Mouse (Mus musculus): ENCODE measurements around the gene Aldh3b3. TPM values are rescaled to one million over a fixed set of nuclear protein-coding genes. Genes with fewer than 3 reads are reported as not detected.

The Aldh3b3 gene
- polyA plus RNA-seq, 1 experiment from 2014 or later, result not detected

Other genes with a start within 250 kb of the Aldh3b3 start
- gene Kmt5b, start 191.2 kb upstream of the Aldh3b3 start, polyA plus RNA-seq (2014; fragmentation: Nextera tagmentation; extraction: Ambion mirVana), result 17.8 and 17.9 TPM in 2 replicates
- 35.4 and 37.5 TPM in 2 replicates for gene Chka, start 106.9 kb upstream of the Aldh3b3 start, polyA plus RNA-seq (2014; fragmentation: Nextera tagmentation; extraction: Ambion mirVana)
- gene Tcirg1, start 51.5 kb upstream of the Aldh3b3 start, polyA plus RNA-seq (2014; fragmentation: Nextera tagmentation; extraction: Ambion mirVana), result 39.8 and 42.8 TPM in 2 replicates
- 278 and 287 TPM in 2 replicates for gene Ndufs8, start 45.9 kb upstream of the Aldh3b3 start, polyA plus RNA-seq (2014; fragmentation: Nextera tagmentation; extraction: Ambion mirVana)
- gene Aldh3b1, start 28.8 kb upstream of the Aldh3b3 start, polyA plus RNA-seq (2014; fragmentation: Nextera tagmentation; extraction: Ambion mirVana), result 1.7 TPM in 2 replicates
- 14.2 and 16.0 TPM in 2 replicates for gene Unc93b1, start 23.5 kb upstream of the Aldh3b3 start, polyA plus RNA-seq (2014; fragmentation: Nextera tagmentation; extraction: Ambion mirVana)
- 0.48 and 0.70 TPM in 2 replicates for gene Aldh3b2, start 13.7 kb downstream of the Aldh3b3 start, polyA plus RNA-seq (2014; fragmentation: Nextera tagmentation; extraction: Ambion mirVana)
- gene Acy3, start 27.9 kb downstream of the Aldh3b3 start, polyA plus RNA-seq (2014; fragmentation: Nextera tagmentation; extraction: Ambion mirVana), result 12.0 and 14.5 TPM in 2 replicates
- 1.8 TPM in 2 replicates for gene Tbx10, start 34.1 kb downstream of the Aldh3b3 start, polyA plus RNA-seq (2014; fragmentation: Nextera tagmentation; extraction: Ambion mirVana)
- gene Nudt8, start 41.9 kb downstream of the Aldh3b3 start, polyA plus RNA-seq (2014; fragmentation: Nextera tagmentation; extraction: Ambion mirVana), result 30.8 and 32.3 TPM in 2 replicates
- 1.6 and 2.4 TPM in 2 replicates for gene Gm49405, start 42.0 kb downstream of the Aldh3b3 start, polyA plus RNA-seq (2014; fragmentation: Nextera tagmentation; extraction: Ambion mirVana)
- gene Doc2g, start 44.7 kb downstream of the Aldh3b3 start, polyA plus RNA-seq (2014; fragmentation: Nextera tagmentation; extraction: Ambion mirVana), result 2.8 and 4.1 TPM in 2 replicates
- gene Ndufv1, start 54.2 kb downstream of the Aldh3b3 start, polyA plus RNA-seq (2014; fragmentation: Nextera tagmentation; extraction: Ambion mirVana), result 232 and 234 TPM in 2 replicates
- gene Gstp1, start 79.3 kb downstream of the Aldh3b3 start, polyA plus RNA-seq (2014; fragmentation: Nextera tagmentation; extraction: Ambion mirVana), result 733 and 765 TPM in 2 replicates
- gene Gstp2, start 87.4 kb downstream of the Aldh3b3 start, polyA plus RNA-seq (2014; fragmentation: Nextera tagmentation; extraction: Ambion mirVana), result 5.5 and 6.1 TPM in 2 replicates
- 14.6 and 16.7 TPM in 2 replicates for gene Gstp3, start 100.9 kb downstream of the Aldh3b3 start, polyA plus RNA-seq (2014; fragmentation: Nextera tagmentation; extraction: Ambion mirVana)
- gene Cabp2, start 122.9 kb downstream of the Aldh3b3 start, polyA plus RNA-seq (2014; fragmentation: Nextera tagmentation; extraction: Ambion mirVana), result 0.51 and 0.52 TPM in 2 replicates
- gene Cdk2ap2, start 138.5 kb downstream of the Aldh3b3 start, polyA plus RNA-seq (2014; fragmentation: Nextera tagmentation; extraction: Ambion mirVana), result 121 and 135 TPM in 2 replicates
- 7.2 and 8.0 TPM in 2 replicates for gene Pitpnm1, start 141.4 kb downstream of the Aldh3b3 start, polyA plus RNA-seq (2014; fragmentation: Nextera tagmentation; extraction: Ambion mirVana)
- gene Aip, start 167.2 kb downstream of the Aldh3b3 start, polyA plus RNA-seq (2014; fragmentation: Nextera tagmentation; extraction: Ambion mirVana), result 56.2 and 61.8 TPM in 2 replicates
- gene Gpr152, start 181.1 kb downstream of the Aldh3b3 start, polyA plus RNA-seq (2014; fragmentation: Nextera tagmentation; extraction: Ambion mirVana), result not detected in 2 replicates
- gene Cabp4, start 185.4 kb downstream of the Aldh3b3 start, polyA plus RNA-seq (2014; fragmentation: Nextera tagmentation; extraction: Ambion mirVana), result 0.21 TPM in 1 of 2 replicates, not detected in the other
- gene Coro1b, start 190.0 kb downstream of the Aldh3b3 start, polyA plus RNA-seq (2014; fragmentation: Nextera tagmentation; extraction: Ambion mirVana), result 126 and 132 TPM in 2 replicates
- 38.7 and 41.1 TPM in 2 replicates for gene Ptprcap, start 195.0 kb downstream of the Aldh3b3 start, polyA plus RNA-seq (2014; fragmentation: Nextera tagmentation; extraction: Ambion mirVana)
- gene Rps6kb2, start 204.7 kb downstream of the Aldh3b3 start, polyA plus RNA-seq (2014; fragmentation: Nextera tagmentation; extraction: Ambion mirVana), result 41.0 and 53.5 TPM in 2 replicates
- gene Carns1, start 216.8 kb downstream of the Aldh3b3 start, polyA plus RNA-seq (2014; fragmentation: Nextera tagmentation; extraction: Ambion mirVana), result 0.89 and 1.2 TPM in 2 replicates
- 3.3 and 3.4 TPM in 2 replicates for gene Tbc1d10c, start 232.6 kb downstream of the Aldh3b3 start, polyA plus RNA-seq (2014; fragmentation: Nextera tagmentation; extraction: Ambion mirVana)
- gene Ppp1ca, start 233.4 kb downstream of the Aldh3b3 start, polyA plus RNA-seq (2014; fragmentation: Nextera tagmentation; extraction: Ambion mirVana), result 773 and 809 TPM in 2 replicates
- 35.7 and 38.8 TPM in 2 replicates for gene Rad9a, start 243.0 kb downstream of the Aldh3b3 start, polyA plus RNA-seq (2014; fragmentation: Nextera tagmentation; extraction: Ambion mirVana)

All from liver, embryonic 11.5 days (tissue).